Mouse (Mus musculus) hindbrain, embryonic 14.5 days (tissue): ENCODE measurements at regions not wholly inside any gene's neighbourhood (a gene's known extent, or its start where the extent isn't known, plus 50 kb on each side); places are given as distances from the start of the nearest gene placed in this dataset.

Experiments
- ATAC-seq: fragments of 200-750 bp; cut with Nextera tagmentation; 2 replicates; pipeline ENCODE4 v1.8.0; 2017; ENCODE audit warnings: moderate number of reproducible peaks, mild to moderate bottlenecking, moderate TSS enrichment, moderate library complexity; ENCODE audit not compliant: low FRiP score
- DNase-seq: peaks from one replicate; pipeline ENCODE4 v3.0.0-alpha.2; 2015; ENCODE audit warnings: low spot score
- H3K27ac ChIP-seq: fragments of 300-500 bp; sonication (generic); 2 replicates; pipeline ENCODE4 v1.5.1; 2014; ENCODE audit warnings: mild to moderate bottlenecking, moderate library complexity
- H3K27me3 ChIP-seq: fragments of 300-500 bp; sonication (generic); 2 replicates; pipeline ENCODE4 v1.6.1; 2014; ENCODE audit warnings: mild to moderate bottlenecking, low read length, mixed read lengths; ENCODE audit not compliant: control insufficient read depth, insufficient read depth
- H3K36me3 ChIP-seq: fragments of 300-500 bp; sonication (generic); replicated peaks from 2 replicates; pipeline ENCODE4 v1.6.1; 2014; ENCODE audit not compliant: control insufficient read depth, insufficient read depth
- H3K4me1 ChIP-seq: fragments of 300-500 bp; sonication (generic); replicated peaks from 2 replicates; pipeline ENCODE4 v1.6.1; 2014; ENCODE audit warnings: antibody characterized with exemption, low read length, mixed read lengths; ENCODE audit not compliant: control insufficient read depth, insufficient read depth
- H3K4me2 ChIP-seq: fragments of 300-500 bp; sonication (generic); replicated peaks from 2 replicates; pipeline ENCODE4 v1.6.1; 2014; ENCODE audit warnings: mild to moderate bottlenecking, moderate library complexity
- H3K4me3 ChIP-seq: fragments of 300-500 bp; sonication (generic); replicated peaks from 2 replicates; pipeline ENCODE4 v1.5.1; 2014; ENCODE audit warnings: mild to moderate bottlenecking, low read length
- H3K9ac ChIP-seq: fragments of 300-500 bp; sonication (generic); 2 replicates; pipeline ENCODE4 v1.6.1; 2014
- H3K9me3 ChIP-seq: fragments of 300-500 bp; sonication (generic); 2 replicates; pipeline ENCODE4 v1.6.1; 2016; ENCODE audit warnings: low read length; ENCODE audit not compliant: control insufficient read depth
- WGBS: fragments of 180-500 bp; shearing (Covaris S2); extraction: QIAGEN DNeasy Blood & Tissue Kit; methylation state at CpG from one replicate; pipeline ENCODE4 v1.1.7; 2014; 5-methylcytosine and 5-hydroxymethylcytosine counted together

GRCm38 (mm10) chr17:18715501-18715900 lies 142.6 kb downstream of the Vmn2r96 start:
- Histone ChIP-seq H3K27ac (no peak overlapping the region), H3K4me2 (no peak overlapping the region), H3K4me1 (no peaks in the 10 kb centered on the region), H3K4me3 (no peak overlapping the region), H3K36me3 (no peaks in the 10 kb centered on the region), H3K27me3 (no peaks in the 10 kb centered on the region), H3K9ac (no peak overlapping the region), H3K9me3 (peaks cover 28% of the 10 kb centered on the region; the same call in 1 of the 2 replicates)
- 49% methylated on average over 2 of the region's 2 CpGs for WGBS
- no peak for DNase-seq
- ATAC-seq, result no peak

GRCm38 (mm10) chr17:18718275-18718674 lies 145.3 kb downstream of the Vmn2r96 start:
- DNase-seq, result no peak
- ATAC-seq, result no peak
- Histone ChIP-seq H3K27me3 (no peaks in the 10 kb centered on the region), H3K4me1 (no peaks in the 10 kb centered on the region), H3K9ac (no peak overlapping the region), H3K9me3 (peaks cover 49% of the 10 kb centered on the region), H3K4me2 (no peak overlapping the region), H3K27ac (no peak overlapping the region), H3K4me3 (no peak overlapping the region), H3K36me3 (no peaks in the 10 kb centered on the region)
- WGBS, result 96% methylated on average over 2 of the region's 2 CpGs

DNA sequence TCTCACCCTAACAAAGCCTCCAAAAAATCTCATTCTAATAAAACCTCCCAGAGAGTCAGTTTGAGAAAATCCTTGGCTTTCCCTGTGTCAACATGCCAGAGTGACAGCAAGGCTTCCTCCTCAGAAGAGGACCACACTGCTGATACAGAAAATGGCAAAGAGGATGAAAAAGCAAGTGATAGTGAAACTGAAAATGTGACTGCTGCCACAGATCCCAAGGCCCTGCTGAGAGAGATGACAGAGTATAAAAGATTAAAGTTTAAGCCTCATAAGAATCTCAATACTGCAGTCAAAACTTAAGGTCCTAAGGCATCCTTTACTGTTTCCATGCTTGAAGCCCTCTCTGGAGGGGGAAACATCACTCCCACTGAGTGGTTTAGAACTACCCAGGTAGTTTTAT lies 146.8 kb downstream of the Vmn2r96 start:
- no peak overlapping the region for H3K9ac ChIP-seq
- no peak overlapping the region for H3K4me3 ChIP-seq
- no peaks in the 10 kb centered on the region for H3K36me3 ChIP-seq
- ATAC-seq (no peak), DNase-seq (no peak)
- H3K27ac ChIP-seq, result no peak overlapping the region
- no peaks in the 10 kb centered on the region for H3K4me1 ChIP-seq
- H3K9me3 ChIP-seq, result peaks cover 53% of the 10 kb centered on the region
- H3K4me2 ChIP-seq, result no peak overlapping the region
- no peaks in the 10 kb centered on the region for H3K27me3 ChIP-seq
